Mouse (Mus musculus): ENCODE measurements around the gene Tnfrsf1b.
"Not testable (repeated sequence)": the region's sequence is repeated elsewhere in the genome, so short reads cannot be mapped to it uniquely, and the experiment has no call there.

Tnfrsf1b gene

GRCm38 (mm10) chr4:145188561-145188960 is 58.1 kb downstream of the Tnfrsf1b start:
- no peak for DNase-seq (ENCODE audit: low spot score)

DNA sequence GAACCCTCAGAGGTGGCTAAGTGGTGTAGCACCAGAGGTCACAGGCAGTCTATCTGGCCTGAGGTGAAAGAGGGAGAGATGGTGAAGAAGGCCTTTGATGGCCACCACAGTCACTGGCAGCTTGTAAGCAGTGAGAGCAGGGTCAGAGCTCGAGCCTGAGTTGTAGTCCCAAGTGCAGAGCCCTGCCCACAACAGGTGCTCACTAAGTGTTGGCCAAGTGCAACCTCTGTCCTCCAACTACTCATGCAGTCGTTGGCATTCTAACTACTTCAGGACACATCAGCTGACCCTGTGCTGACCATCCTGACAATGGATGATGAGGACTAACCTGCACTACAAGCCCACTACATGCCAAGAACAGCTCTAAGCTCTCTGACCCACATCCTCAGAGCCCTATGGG is 59.1 kb downstream of the Tnfrsf1b start:
- no peak for DNase-seq (ENCODE audit: low spot score)

- no peak for DNase-seq (ENCODE audit: low spot score)
Observed at GRCm38 (mm10) chr4:145178918-145179549, 67.6 kb downstream of the Tnfrsf1b start.

- DNase-seq (ENCODE audit: low spot score): not testable (repeated sequence)
Observed at GRCm38 (mm10) chr4:145165542-145165941, 81.1 kb downstream of the Tnfrsf1b start.

DNA sequence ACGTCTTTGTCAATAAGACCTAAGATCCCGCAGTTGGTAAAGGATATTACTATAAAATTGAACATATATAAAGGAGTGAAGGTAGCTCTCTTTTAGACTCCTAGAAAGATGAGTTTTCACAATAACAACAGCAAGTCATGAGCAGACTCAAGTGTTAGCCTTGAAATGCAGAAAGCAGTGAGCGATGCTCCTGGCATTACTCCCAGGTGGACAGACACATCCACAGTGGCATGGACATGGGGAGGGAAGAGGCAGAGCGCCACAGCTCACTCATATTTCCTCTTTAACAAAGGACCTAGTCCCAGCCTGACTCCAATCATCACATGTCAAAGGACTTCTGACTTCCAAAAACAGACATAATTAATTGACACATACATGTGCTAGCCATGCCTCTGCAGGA is 82.6 kb downstream of the Tnfrsf1b start:
- no peak for DNase-seq (ENCODE audit: low spot score)

Data from yolk sac, embryonic 10.5 days (tissue).